Mouse (Mus musculus) A20 (cell line): ENCODE results near the gene Cdkl2.
A peak's percentile ranks its signal among the peaks of the same experiment; 100 is the strongest.

Experiments used
- DNase-seq: peaks from one replicate; pipeline ENCODE4 v3.0.0-alpha.2; 2011; ENCODE audit warnings: low read depth, low spot score

Gene Cdkl2

GRCm38 (mm10) chr5:92043783-92044182 is at the start of gene Cdkl2:
TSS of gene Cdkl2 (minus strand) at chr5:92043883.
- no peak for DNase-seq

- DNase-seq: no peak
Observed at GRCm38 (mm10) chr5:92087469-92087868, 43.8 kb upstream of the Cdkl2 start.

GRCm38 (mm10) chr5:92085821-92086550 is 42.3 kb upstream of the Cdkl2 start:
- no peak for DNase-seq

- no peak for DNase-seq
Observed at GRCm38 (mm10) chr5:92085246-92085645, 41.6 kb upstream of the Cdkl2 start.

- DNase-seq: peak; percentile 99
Observed at GRCm38 (mm10) chr5:92083417-92084038, 39.8 kb upstream of the Cdkl2 start, which contains the start of gene G3bp2. TSS of gene G3bp2 (minus strand) at chr5:92083719.

GRCm38 (mm10) chr5:92082821-92083401 is 39.2 kb upstream of the Cdkl2 start:
- DNase-seq: peak; percentile 82

- no peak for DNase-seq
Observed at GRCm38 (mm10) chr5:92081326-92081725, 37.6 kb upstream of the Cdkl2 start.

GRCm38 (mm10) chr5:92080400-92080799 is 36.7 kb upstream of the Cdkl2 start:
- no peak for DNase-seq

- DNase-seq: no peak
Observed at GRCm38 (mm10) chr5:92079304-92079703, 35.6 kb upstream of the Cdkl2 start.

- DNase-seq: no peak
Observed at GRCm38 (mm10) chr5:92078751-92079150, 35.1 kb upstream of the Cdkl2 start.

- DNase-seq: no peak
Observed at GRCm38 (mm10) chr5:92076273-92076672, 32.6 kb upstream of the Cdkl2 start.

GRCm38 (mm10) chr5:92074061-92074460 is 30.4 kb upstream of the Cdkl2 start:
- no peak for DNase-seq

GRCm38 (mm10) chr5:92063192-92063591 is 19.5 kb upstream of the Cdkl2 start:
- DNase-seq: no peak

- no peak for DNase-seq
Observed at GRCm38 (mm10) chr5:92052866-92053265, 9.2 kb upstream of the Cdkl2 start.

- DNase-seq: no peak
Observed at GRCm38 (mm10) chr5:92050419-92050818, 6.7 kb upstream of the Cdkl2 start.

- DNase-seq: peak; percentile 96
Observed at GRCm38 (mm10) chr5:92042377-92043348, 1.0 kb downstream of the Cdkl2 start.

GRCm38 (mm10) chr5:92019960-92020359 is 23.7 kb downstream of the Cdkl2 start:
- no peak for DNase-seq

GRCm38 (mm10) chr5:92011756-92012155 is 31.9 kb downstream of the Cdkl2 start:
- no peak for DNase-seq

GRCm38 (mm10) chr5:92009827-92010226 is 33.9 kb downstream of the Cdkl2 start:
- DNase-seq: no peak

- peak; percentile 65 for DNase-seq
Observed at GRCm38 (mm10) chr5:92003011-92003410, 40.7 kb downstream of the Cdkl2 start.

- DNase-seq: peak; percentile 78
Observed at GRCm38 (mm10) chr5:92000770-92001169, 42.9 kb downstream of the Cdkl2 start.

- DNase-seq: no peak
Observed at GRCm38 (mm10) chr5:91994546-91994945, 49.1 kb downstream of the Cdkl2 start.
